Mouse (Mus musculus) heart, embryonic 13.5 days (tissue): ENCODE data around the gene Plod2. TPM values are rescaled to one million over a fixed set of nuclear protein-coding genes. Genes with fewer than 3 reads are reported as not detected.

Experiments used
- ATAC-seq: fragments of 200-750 bp; cut with Nextera tagmentation; 2 replicates; pipeline ENCODE4 v1.8.0; 2017; ENCODE audit warnings: moderate TSS enrichment; ENCODE audit not compliant: insufficient number of reproducible peaks, low FRiP score, low TSS enrichment; ENCODE audit errors: extremely low read depth
- H3K27ac ChIP-seq: fragments of 300-500 bp; sonication (generic); replicated peaks from 2 replicates; pipeline ENCODE4 v1.5.1; 2015; ENCODE audit warnings: moderate library complexity, mild to moderate bottlenecking, inconsistent platforms
- H3K27me3 ChIP-seq: fragments of 300-500 bp; sonication (generic); replicated peaks from 2 replicates; pipeline ENCODE4 v1.6.1; 2015; ENCODE audit warnings: mild to moderate bottlenecking, inconsistent platforms
- H3K36me3 ChIP-seq: fragments of 300-500 bp; sonication (generic); 2 replicates; pipeline ENCODE4 v1.6.1; 2015; ENCODE audit warnings: mild to moderate bottlenecking, inconsistent platforms
- H3K4me1 ChIP-seq: fragments of 300-500 bp; sonication (generic); 2 replicates; pipeline ENCODE4 v1.6.1; 2015; ENCODE audit warnings: inconsistent platforms
- H3K4me2 ChIP-seq: fragments of 300-500 bp; sonication (generic); 2 replicates; pipeline ENCODE4 v1.6.1; 2015; ENCODE audit warnings: inconsistent platforms, mild to moderate bottlenecking, moderate library complexity
- H3K4me3 ChIP-seq: fragments of 300-500 bp; sonication (generic); 2 replicates; pipeline ENCODE4 v1.5.1; 2015; ENCODE audit warnings: moderate library complexity, mild to moderate bottlenecking, inconsistent platforms
- H3K9ac ChIP-seq: fragments of 300-500 bp; sonication (generic); 2 replicates; pipeline ENCODE4 v1.6.1; 2015; ENCODE audit warnings: inconsistent platforms, mild to moderate bottlenecking, moderate library complexity
- H3K9me3 ChIP-seq: fragments of 300-500 bp; sonication (generic); 2 replicates; pipeline ENCODE4 v1.6.1; 2016; ENCODE audit warnings: inconsistent platforms
- WGBS: fragments of 180-500 bp; shearing (Covaris S2); methylation state at CpG from one replicate; pipeline ENCODE4 v1.1.7; 2015; ENCODE audit warnings: mixed read lengths; 5-methylcytosine and 5-hydroxymethylcytosine counted together
- polyA plus RNA-seq: library from polyadenylated mRNA; unstranded; fragments of >200 nt; fragmentation: Nextera tagmentation; extraction: Ambion mirVana; gene quantifications from 2 replicates; pipeline ENCODE4 v1.2.1, GENCODE M21; 2015

Gene Plod2
- 30.1 and 30.4 TPM in 2 replicates for polyA plus RNA-seq

DNA sequence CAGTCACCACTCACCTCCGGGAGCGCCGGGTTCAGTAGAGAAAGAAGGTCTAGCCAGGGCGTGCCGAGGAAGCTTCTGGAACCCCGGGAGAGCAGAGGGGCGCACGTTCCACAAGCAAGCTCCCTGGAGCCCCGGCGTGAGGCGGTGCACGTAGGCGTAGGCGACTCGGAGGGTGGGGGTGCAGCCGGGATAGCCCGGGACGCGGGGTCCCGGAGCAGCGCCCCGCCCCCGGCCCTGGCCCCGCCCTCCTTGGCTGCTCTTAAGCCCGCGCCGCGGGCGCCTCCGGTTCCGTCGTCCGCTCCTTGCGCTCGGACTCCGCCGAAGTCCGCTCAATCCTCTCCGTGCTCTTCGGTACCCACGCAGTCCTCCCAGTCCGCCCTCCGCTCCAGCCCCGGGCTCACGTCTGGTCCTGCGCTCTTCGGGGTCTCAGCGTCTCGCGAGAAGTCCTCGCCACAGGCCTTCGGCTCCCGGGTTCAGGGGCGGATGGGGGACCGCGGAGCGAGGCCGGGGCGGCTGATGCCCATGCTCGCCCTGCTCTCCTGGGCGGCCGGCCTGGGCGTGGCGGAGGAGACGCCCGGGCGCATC, at the start of gene Plod2:
Plod2 (plus strand) TSS at position 247 of the 585 bp plus-strand sequence.
- Histone ChIP-seq H3K27me3 (no peaks in the 10 kb centered on the region), H3K4me1 (peaks cover 41% of the 10 kb centered on the region), H3K9me3 (no peaks in the 10 kb centered on the region), H3K27ac (peak within 1 kb of the TSS; percentile 79), H3K9ac (peak within 1 kb of the TSS; percentile 83), H3K4me2 (peak within 1 kb of the TSS; percentile 79), H3K4me3 (peak within 1 kb of the TSS; percentile 67), H3K36me3 (no peaks in the 10 kb centered on the region)
- under 1% methylated on average over 65 of the region's 67 CpGs for WGBS
- peak; percentile 86 for ATAC-seq

DNA sequence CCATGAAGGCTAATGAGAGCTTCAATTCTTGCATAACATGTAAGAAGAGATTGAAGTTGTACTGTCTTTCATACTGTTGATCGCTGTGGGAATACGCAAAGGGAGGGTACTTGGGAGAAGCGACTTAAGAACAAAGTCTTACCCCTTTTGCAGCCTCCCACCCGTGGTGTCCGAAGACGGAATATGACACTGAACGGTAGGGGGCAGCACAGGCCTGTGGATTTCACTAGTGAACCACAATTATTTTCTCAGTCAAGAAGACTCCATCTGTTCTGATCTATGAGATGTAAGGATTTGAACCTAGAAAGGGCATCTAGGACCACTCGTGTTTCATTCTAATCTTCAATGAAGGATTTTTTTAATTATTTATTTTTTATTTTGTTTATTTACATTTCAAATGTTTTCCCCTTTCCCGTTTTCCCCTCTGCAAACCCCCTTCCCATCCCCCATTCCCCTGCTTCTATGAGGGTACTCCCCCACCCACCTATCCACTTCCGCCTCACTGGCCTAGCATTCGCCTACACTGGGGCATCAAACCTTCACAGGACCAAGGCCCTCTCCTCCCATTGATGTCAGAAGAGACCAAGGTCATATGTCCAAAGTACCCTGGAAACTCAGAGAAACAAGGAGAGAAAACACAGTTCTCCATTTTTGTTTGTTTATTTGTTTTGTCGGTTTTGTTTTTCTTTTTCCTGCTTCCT, 42.2 kb upstream of the Plod2 start:
- ATAC-seq, result no peak
- Histone ChIP-seq H3K9me3 (no peaks in the 10 kb centered on the region), H3K36me3 (no peaks in the 10 kb centered on the region), H3K27me3 (0 out of 2 replicates have a peak, but pooled peaks cover 3% of the 10 kb centered on the region), H3K4me1 (no peaks in the 10 kb centered on the region), H3K4me3 (no peak overlapping the region), H3K9ac (no peak overlapping the region), H3K27ac (no peak overlapping the region), H3K4me2 (no peak overlapping the region)
- 36% methylated on average over 12 of the region's 12 CpGs for WGBS

DNA sequence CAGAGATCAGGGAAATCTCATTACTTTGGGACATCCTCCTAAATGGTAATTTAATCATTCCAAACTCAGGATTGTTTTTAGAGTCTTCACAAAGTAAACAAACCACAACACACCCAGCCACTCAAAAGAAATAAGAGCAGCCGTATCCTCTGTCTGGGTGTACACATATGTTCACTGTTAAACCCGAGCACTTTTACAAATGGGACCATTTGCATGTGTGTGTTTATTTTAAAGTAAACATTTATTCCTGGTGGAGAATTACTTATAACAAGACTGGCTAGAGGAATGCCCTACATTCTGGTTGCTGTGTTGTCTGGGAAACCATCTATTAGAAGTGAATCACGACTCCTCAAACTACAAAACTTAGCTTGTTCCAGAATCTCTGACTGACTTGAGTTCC, 37.8 kb upstream of the Plod2 start:
- Histone ChIP-seq H3K27me3 (no peaks in the 10 kb centered on the region), H3K4me1 (no peaks in the 10 kb centered on the region), H3K9ac (no peak overlapping the region), H3K36me3 (no peaks in the 10 kb centered on the region), H3K27ac (no peak overlapping the region), H3K4me3 (no peak overlapping the region), H3K9me3 (no peaks in the 10 kb centered on the region), H3K4me2 (no peak overlapping the region)
- no peak for ATAC-seq
- WGBS, result 67% methylated on average over 3 of the region's 3 CpGs

DNA sequence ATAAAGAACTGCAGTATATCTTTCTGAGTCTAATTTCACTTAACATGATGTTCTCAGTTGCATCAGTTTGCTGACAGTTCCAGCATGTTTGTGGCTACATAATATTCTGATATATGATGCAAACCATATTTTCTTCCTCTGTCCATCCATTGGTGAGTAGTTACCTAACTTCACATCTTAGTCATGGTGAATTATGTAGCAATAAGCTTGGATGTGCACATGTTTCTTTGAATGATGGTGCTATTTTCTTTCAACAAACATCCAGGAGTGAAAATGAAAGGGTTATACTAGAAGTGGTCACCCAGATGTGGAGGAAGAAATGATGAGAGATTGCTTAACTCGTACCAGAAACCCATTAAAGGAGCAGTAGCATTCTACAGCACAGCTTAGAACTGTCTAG, 37.1 kb upstream of the Plod2 start:
- no peak overlapping the region for H3K4me3 ChIP-seq
- H3K4me2 ChIP-seq, result no peak overlapping the region
- H3K27me3 ChIP-seq, result no peaks in the 10 kb centered on the region
- 55% methylated on average over 1 of the region's 1 CpGs for WGBS
- H3K9me3 ChIP-seq, result no peaks in the 10 kb centered on the region
- H3K36me3 ChIP-seq, result no peaks in the 10 kb centered on the region
- no peak overlapping the region for H3K9ac ChIP-seq
- no peaks in the 10 kb centered on the region for H3K4me1 ChIP-seq
- ATAC-seq, result no peak
- no peak overlapping the region for H3K27ac ChIP-seq

DNA sequence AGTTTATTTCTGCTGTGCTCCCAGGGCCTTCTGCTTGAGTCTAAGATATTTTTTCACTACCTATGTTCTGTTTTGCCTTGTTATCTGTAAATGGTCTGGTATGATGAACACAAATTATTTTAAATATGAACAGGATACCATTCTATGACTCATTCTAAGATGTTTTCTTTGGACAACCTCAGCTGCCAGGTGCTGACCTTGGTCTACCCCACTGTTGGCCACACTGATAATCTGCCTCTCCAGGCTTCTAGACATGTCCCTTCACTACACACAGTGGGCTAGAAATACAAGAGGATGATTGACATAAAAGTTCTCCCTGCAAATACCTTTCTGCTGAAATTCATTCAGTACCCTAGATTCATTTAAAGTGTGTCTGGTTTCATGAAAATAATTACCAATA, 30.3 kb upstream of the Plod2 start:
- Histone ChIP-seq H3K9me3 (no peaks in the 10 kb centered on the region), H3K36me3 (no peaks in the 10 kb centered on the region), H3K4me3 (no peak overlapping the region), H3K4me2 (no peak overlapping the region), H3K4me1 (no peaks in the 10 kb centered on the region), H3K9ac (no peak overlapping the region), H3K27me3 (no peaks in the 10 kb centered on the region), H3K27ac (no peak overlapping the region)
- ATAC-seq, result no peak

DNA sequence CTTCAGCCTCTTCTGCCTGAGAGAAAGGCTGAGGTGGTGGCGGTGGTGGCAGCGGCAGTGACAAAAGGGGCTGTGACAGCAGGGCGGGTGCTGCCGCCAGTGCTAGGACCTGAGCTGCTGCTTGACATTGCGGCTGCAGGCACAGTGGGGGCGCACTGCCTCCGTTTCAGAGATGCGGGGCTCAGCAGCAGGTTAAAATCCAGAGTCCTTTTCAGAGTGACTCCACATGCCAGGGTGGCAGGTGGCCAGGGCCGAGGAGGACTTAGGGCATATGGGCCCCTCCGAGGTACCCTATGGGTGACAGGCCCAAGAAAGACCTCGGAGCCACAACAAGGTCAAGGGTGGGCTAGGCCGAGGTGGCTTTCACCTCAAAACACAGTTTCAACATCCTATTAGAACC, 25.0 kb upstream of the Plod2 start:
- no peaks in the 10 kb centered on the region for H3K4me1 ChIP-seq
- no peak overlapping the region for H3K9ac ChIP-seq
- ATAC-seq, result no peak
- no peaks in the 10 kb centered on the region for H3K36me3 ChIP-seq
- H3K9me3 ChIP-seq, result peaks cover 12% of the 10 kb centered on the region
- H3K27ac ChIP-seq, result no peak overlapping the region
- no peak overlapping the region for H3K4me2 ChIP-seq
- WGBS, result 86% methylated on average over 12 of the region's 12 CpGs
- no peaks in the 10 kb centered on the region for H3K27me3 ChIP-seq
- H3K4me3 ChIP-seq, result no peak overlapping the region

DNA sequence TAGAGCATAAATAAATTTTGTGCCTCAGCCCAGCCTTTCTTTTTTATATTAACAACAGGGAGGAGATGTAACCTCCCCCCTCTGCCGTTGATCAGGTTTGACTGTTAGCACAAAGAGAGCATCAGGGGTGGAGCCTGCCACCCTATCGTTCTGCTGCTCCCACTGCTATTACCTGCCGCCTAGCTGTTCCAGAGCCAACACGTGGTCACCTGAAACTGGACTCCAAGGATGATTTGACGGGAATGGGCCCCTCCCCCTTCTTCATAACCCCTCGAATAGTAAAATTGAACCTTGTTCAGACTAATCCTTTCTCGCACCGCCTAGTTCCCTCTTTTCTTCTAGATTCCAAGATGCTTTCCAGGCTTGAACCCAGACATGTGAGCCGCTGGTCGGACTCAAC, 21.3 kb upstream of the Plod2 start:
- no peak overlapping the region for H3K4me2 ChIP-seq

DNA sequence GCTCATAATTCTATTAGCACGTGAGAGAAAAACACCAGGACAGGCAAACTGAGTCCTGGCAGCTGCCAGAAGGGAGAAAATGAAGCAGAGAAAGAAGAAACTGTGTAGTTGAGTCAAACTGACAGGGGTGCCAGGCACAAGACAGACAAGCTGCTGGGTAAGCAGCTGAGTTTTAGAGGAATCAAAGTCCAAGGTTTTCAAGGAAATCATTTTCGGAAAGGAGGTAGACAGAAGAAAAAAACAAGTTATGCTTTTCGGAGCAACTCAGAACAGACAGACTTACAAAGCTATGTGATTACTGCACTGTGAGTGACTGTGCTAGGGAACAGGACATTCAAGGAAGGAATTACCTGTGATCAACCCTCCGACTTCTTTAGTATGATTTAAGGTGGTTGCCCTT, 17.5 kb upstream of the Plod2 start:
- H3K9me3 ChIP-seq, result peaks cover 1% of the 10 kb centered on the region; the same call in 1 of the 2 replicates
- no peaks in the 10 kb centered on the region for H3K36me3 ChIP-seq

More for the DNA sequence above, 21.3 kb upstream of the Plod2 start:
- Histone ChIP-seq H3K4me3 (no peak overlapping the region), H3K27ac (no peak overlapping the region), H3K27me3 (no peaks in the 10 kb centered on the region), H3K9me3 (peaks cover 12% of the 10 kb centered on the region), H3K9ac (no peak overlapping the region), H3K36me3 (no peaks in the 10 kb centered on the region), H3K4me1 (no peaks in the 10 kb centered on the region)
- 78% methylated on average over 10 of the region's 10 CpGs for WGBS
- ATAC-seq, result no peak

DNA sequence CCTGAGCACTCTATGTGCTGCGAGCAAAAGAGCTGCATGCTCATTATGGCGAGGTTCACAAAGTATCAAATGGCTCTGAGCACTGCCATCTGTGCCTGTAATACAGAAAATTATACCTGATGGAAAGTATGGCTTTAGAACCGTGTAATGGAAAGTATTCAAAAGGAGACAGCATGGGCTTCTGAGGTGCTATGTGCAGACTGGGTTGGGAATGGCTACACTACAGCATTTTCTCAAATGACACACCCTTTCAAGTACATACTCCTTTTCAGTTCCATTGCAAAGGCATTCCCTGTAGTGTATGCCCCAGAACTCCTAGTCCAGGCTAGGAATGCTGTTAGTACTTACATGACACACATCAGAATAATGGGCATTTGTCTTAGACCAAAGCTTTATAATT, 12.0 kb upstream of the Plod2 start:
- Histone ChIP-seq H3K27ac (no peak overlapping the region), H3K36me3 (no peaks in the 10 kb centered on the region), H3K27me3 (no peaks in the 10 kb centered on the region), H3K9me3 (no peaks in the 10 kb centered on the region), H3K9ac (no peak overlapping the region), H3K4me3 (no peak overlapping the region), H3K4me2 (no peak overlapping the region), H3K4me1 (no peaks in the 10 kb centered on the region)
- 69% methylated on average over 3 of the region's 3 CpGs for WGBS
- ATAC-seq, result no peak

More for the DNA sequence above, 17.5 kb upstream of the Plod2 start:
- no peaks in the 10 kb centered on the region for H3K4me1 ChIP-seq
- H3K4me3 ChIP-seq, result no peak overlapping the region
- H3K9ac ChIP-seq, result no peak overlapping the region
- 60% methylated on average over 4 of the region's 4 CpGs for WGBS
- H3K27ac ChIP-seq, result no peak overlapping the region
- no peak overlapping the region for H3K4me2 ChIP-seq
- H3K27me3 ChIP-seq, result no peaks in the 10 kb centered on the region
- no peak for ATAC-seq

DNA sequence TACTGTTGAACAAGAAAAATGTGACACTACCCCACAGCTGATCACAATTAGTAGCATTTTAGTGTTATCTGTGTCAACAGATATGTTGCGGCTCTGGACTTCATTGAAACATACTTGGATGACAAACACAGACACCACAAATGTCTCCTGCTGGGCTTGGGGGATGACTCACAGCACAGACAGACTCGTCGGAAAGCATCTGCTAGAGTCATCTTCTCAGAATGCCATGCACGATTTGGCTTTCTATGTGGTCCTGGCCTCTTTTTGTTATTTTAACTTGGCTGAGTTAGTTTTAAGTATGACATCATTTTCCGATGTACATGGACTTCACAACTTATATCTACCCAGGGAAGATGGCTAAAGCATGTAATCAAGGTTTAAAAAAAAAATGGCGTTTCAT, 4.3 kb upstream of the Plod2 start:
- 51% methylated on average over 6 of the region's 6 CpGs for WGBS
- Histone ChIP-seq H3K9me3 (no peaks in the 10 kb centered on the region), H3K27ac (no peak overlapping the region), H3K36me3 (no peaks in the 10 kb centered on the region), H3K4me3 (no peak overlapping the region), H3K9ac (no peak overlapping the region), H3K27me3 (no peaks in the 10 kb centered on the region), H3K4me1 (peaks cover 11% of the 10 kb centered on the region), H3K4me2 (no peak overlapping the region)
- no peak for ATAC-seq

DNA sequence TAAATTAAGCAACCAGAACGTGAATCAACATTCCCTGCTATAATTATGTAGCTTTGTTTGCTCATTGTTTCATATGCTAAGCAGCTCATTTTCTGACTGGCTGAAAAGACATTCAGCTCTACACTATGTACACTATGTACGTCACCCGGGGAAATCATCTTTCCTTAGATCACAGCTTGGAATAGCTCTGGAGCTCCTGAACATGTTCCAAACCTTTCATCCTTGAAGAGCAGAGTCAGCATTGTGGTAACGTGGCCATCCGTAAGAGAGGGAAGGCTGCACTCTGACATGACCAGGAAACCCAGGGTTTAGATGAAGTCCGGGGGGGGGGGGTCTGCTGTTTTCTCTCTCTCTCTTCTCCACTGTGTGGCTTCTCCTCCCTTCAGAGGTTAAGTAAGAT, 3.8 kb upstream of the Plod2 start:
- H3K36me3 ChIP-seq, result no peaks in the 10 kb centered on the region
- peaks cover 11% of the 10 kb centered on the region for H3K4me1 ChIP-seq
- 73% methylated on average over 6 of the region's 6 CpGs for WGBS
- H3K4me2 ChIP-seq, result no peak overlapping the region
- H3K9ac ChIP-seq, result no peak overlapping the region
- no peaks in the 10 kb centered on the region for H3K9me3 ChIP-seq
- no peaks in the 10 kb centered on the region for H3K27me3 ChIP-seq
- no peak overlapping the region for H3K4me3 ChIP-seq
- no peak overlapping the region for H3K27ac ChIP-seq
- ATAC-seq, result no peak
